Mouse (Mus musculus) ES-Bruce4 (cell line): ENCODE results near the gene Gemin4.

Source experiments
- CTCF ChIP-seq: IDR thresholded peaks from one replicate; pipeline ENCODE4 v1.8.1; 2011; ENCODE audit warnings: low read depth, low read length
- POLR2A ChIP-seq: IDR thresholded peaks from one replicate; pipeline ENCODE4 v1.8.1; 2011; ENCODE audit warnings: low read length; ENCODE audit not compliant: insufficient read depth

- no peak for TF ChIP-seq CTCF
- no peak for TF ChIP-seq POLR2A
These were observed 33.7 kb downstream of the Gemin4 start for GRCm38 (mm10) chr11:76183745-76184144.
